Mouse (Mus musculus): ENCODE measurements around the gene Zfp326.

The Zfp326 gene

GRCm38 (mm10) chr5:105865110-105865628 lies 11.2 kb upstream of the Zfp326 start:
- CTCF ChIA-PET, result interaction anchor here (0.7 to 0.8 kb wide), 2 partner anchors 151 to 281 kb away, joined by 7 to 14 read pairs; no protein-coding TSS in a partner anchor

DNA sequence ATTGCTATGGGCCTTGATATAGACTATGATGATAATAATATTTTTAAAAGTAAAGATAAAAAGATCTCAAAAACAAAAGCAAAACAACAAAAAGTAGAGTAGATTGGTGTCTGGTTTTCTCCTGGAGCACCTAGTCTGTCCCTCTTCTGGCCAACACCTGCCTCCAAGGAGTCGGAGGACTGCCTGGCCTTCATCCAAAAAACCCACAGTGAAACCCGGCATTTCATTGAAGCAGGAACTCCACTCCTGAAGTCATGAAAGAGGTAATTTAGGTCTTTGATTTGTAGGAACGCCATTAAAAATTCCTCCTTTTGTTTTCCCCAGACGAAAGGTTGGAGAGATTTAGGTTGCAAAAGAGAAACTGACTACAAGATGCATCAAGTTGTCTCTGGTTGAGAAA lies 8.9 kb upstream of the Zfp326 start:
- CTCF ChIA-PET, result no interaction called here

DNA sequence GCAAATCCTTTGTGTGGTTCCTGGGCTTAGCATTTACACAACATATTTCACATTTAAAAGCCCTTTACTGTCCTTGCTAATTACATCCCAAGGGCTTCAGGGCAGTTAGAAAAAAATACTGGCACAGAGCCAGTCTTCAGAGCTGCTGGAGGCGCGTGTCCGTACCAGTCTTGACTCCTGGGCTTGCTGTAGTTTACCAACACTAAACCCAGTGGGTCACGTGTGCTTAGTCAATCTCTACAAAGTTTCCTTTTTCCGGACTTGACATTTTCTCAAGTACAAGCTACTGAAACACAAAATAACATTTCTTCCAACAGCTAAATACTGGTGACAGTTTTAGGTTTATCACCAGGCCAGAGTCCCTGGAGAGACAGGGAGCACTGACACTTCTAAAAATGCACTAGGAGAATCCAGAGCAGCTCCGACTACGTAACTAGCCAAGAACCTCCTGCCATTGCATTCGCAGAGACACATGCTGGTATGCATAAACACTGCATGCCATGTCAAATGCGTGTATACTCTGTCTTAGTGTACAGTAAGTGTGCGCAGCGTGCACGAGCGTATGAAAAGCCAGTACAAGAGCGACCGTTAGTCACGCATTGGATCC lies 8.4 kb upstream of the Zfp326 start:
- CTCF ChIA-PET, result interaction anchor here (0.6 to 0.7 kb wide), 2 partner anchors 73 to 181 kb away, joined by 3 read pairs; no protein-coding TSS in a partner anchor

DNA sequence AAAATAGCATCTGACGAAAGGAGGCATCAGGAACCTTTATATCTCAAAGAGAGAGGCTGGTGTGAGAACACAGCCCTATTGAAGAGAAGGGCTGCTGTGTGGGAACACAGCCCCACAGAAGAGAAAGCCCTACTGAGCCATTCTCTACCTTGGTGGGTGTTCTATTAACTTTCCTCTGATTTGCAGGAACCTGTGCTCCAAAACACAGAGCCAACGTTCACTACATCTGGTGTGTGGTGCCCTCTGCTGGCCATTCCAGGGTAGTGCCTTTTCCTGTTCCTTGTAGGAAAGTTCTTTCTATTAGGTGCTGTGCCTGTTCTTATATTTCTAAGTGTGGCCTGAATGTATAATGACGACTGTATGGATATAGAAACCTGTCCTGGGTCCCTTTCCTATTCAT lies 7.8 kb upstream of the Zfp326 start:
- CTCF ChIA-PET, result interaction anchor here (0.6 to 0.9 kb wide), 4 partner anchors 73 to 365 kb away, joined by 3 to 5 read pairs (median 3); no protein-coding TSS in a partner anchor

GRCm38 (mm10) chr5:105869739-105870138 lies 6.6 kb upstream of the Zfp326 start:
- CTCF ChIA-PET, result no interaction called here

- CTCF ChIA-PET, result interaction anchor here (1.5 kb wide), 1 partner anchor 378 kb away, joined by 5 read pairs; no protein-coding TSS in a partner anchor
Measured at GRCm38 (mm10) chr5:105871140-105871539, 5.2 kb upstream of the Zfp326 start.

DNA sequence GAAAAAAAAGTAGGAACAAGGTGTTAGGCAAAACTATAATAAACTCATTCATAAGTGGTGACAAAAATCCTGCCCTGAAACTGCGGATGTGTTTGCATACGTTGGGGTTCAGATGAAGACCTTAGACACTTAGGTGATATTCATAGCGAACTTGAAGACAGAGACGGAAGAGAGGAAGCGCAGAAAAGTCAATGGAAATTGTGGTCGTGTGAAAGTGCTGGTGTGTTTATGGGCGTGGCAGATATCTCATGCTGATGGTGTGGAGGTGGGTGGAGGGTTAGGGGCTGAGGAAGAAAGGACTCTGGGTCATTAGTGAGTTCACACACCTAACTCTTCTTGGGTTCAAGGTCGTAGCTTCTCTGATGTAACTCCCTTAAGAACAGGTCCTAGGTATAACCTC lies 4.2 kb upstream of the Zfp326 start:
- CTCF ChIA-PET, result interaction anchor here (1.5 kb wide), 1 partner anchor 379 kb away, joined by 5 read pairs; no protein-coding TSS in a partner anchor

DNA sequence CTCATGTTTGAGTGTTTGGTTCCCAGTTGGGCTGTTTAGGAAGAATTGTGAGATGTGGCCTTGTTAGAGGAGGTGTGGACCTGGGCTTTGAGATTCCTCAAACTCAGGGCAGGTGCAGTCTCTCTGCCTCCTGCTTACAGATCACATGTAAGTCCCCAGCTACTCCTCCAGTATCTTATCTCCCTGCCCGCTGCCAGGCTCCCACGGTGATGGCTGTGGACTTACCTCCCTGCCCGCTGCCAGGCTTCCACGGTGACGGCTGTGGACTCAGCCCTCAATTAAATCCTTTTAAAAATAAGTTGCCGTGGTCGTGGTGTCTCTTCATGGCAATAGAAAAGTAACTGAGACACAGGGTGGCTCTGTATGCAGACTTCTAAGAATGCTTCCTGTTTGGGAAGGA lies 3.4 kb upstream of the Zfp326 start:
- CTCF ChIA-PET, result no interaction called here

- CTCF ChIA-PET, result no interaction called here
Measured at GRCm38 (mm10) chr5:105873774-105874173, 2.6 kb upstream of the Zfp326 start.

GRCm38 (mm10) chr5:105874476-105874875 lies 1.9 kb upstream of the Zfp326 start:
- CTCF ChIA-PET, result no interaction called here

- CTCF ChIA-PET, result interaction anchor here (0.9 kb wide), 1 partner anchor 11 kb away, joined by 3 read pairs; no protein-coding TSS in a partner anchor
Measured at GRCm38 (mm10) chr5:105876925-105877774, 785 bp downstream of the Zfp326 start.

DNA sequence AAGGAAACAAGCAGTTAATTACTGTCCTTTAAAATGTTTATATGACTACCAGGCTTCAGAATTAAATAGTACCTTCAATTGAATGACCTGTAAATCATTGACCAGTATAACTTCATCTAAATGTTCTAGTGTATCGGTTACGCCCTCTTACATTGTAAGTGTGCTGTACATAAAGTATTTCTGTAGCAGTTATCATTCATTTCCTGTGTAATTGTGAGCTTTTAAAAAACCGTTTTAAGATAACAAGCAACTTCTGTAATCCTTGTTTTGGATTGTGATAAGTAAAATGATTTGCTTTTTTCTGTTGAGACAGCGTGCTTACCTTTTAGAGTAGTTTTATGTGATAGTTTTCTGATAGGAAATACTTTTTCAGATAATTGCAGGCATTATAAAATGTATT lies 11.0 kb downstream of the Zfp326 start:
- CTCF ChIA-PET, result no interaction called here

DNA sequence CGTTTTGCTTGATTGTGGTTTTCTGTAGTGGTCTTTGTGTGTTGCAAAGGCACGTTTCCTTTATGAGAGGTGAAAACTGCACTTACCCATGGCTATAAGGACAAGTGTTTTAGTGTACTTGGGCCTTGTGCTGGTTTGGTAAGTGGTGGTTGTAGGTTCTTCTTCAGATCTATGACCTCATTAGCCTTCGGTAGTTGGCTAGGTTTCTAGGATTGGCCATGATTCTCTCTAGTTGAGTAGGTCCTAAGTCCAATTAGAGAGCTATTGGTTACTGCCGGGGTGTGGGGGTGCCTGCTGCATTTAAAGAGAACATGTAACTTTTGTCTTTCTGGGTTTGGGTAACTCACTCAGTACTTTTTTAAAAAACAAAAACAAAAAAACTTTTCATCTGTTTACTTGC lies 21.8 kb downstream of the Zfp326 start:
- CTCF ChIA-PET, result no interaction called here

DNA sequence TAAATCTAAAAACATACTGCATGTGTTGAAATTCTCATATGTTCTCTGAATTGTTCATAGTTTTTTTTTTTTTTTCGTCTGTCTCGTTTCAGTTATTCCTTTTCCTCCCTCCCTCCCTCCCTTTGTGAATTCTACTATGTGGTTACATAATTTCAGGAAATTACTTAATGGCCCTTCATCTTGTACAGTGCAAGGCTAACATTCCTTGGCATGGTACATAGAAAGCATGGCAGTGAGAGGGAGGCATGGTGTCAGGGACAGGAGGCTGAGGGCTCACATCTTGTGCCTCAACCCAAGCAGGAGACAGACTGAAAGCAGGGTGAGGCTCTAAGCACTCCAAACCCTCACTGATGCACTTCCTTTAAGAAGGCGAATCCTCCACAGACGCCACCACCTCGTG lies 32.8 kb downstream of the Zfp326 start:
- CTCF ChIA-PET, result no interaction called here

DNA sequence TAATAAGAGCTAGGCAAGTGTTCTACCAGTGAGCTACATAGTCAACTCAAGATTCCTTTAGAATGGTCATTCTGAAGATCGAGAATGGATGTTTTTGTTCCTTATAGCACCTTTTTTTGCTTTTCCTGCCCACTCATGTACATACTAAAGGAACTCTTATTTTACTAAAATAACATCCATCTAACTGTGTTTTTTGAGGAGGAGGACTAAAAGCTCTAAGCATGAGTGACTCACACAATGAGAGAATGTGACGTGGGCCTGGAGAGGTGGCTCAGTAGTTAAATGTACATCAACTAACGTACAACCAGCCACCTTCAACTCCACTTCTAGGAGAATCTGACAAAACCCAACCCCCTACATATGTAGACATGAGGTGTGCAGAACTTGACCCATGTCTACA lies 33.3 kb downstream of the Zfp326 start:
- CTCF ChIA-PET, result no interaction called here

- CTCF ChIA-PET, result no interaction called here
Measured at GRCm38 (mm10) chr5:105911498-105911897, 35.1 kb downstream of the Zfp326 start.

DNA sequence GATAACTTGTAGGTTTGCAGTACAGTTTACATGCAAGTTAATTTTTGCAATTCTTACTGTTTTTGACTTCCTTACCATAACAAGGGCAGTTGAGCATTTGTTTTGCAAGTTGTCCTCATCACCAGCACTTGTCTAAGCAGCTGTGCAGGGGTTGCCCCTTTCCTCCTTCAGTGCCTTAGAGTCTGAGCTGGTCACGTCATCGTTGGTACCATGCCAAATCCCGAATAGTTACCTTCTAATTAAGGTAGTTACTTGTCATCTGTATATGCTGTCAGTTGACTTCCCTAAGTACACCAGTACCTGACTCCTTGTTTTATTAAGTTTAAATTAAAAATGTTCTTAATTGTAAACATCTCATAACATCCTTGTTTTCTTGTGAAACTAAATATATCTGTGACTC lies 41.0 kb downstream of the Zfp326 start:
- CTCF ChIA-PET, result no interaction called here

DNA sequence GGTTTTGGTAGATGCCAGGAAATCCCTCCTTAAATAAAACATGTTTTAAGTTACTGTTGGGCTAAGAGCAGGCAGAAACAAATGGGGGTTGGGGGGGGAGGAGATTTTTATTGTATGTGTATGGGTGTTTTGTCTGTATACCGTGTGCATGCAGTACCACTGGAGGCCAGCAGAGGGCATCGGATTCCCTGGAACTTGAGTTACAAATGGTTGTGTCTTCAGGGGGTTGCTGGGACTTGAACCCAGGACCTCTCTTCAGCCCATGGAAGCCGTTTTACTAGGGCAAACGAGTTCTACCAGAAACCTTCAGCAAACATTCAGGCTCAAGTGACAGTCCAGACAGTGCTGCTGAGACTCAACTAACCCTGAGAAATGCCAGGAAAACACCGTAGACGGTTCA lies 41.9 kb downstream of the Zfp326 start:
- CTCF ChIA-PET, result no interaction called here

- CTCF ChIA-PET, result no interaction called here
Measured at GRCm38 (mm10) chr5:105922818-105923487, 46.6 kb downstream of the Zfp326 start.

GRCm38 (mm10) chr5:105924347-105924746 lies 48.0 kb downstream of the Zfp326 start:
- CTCF ChIA-PET, result no interaction called here

GRCm38 (mm10) chr5:105925568-105926255 lies 49.3 kb downstream of the Zfp326 start:
- CTCF ChIA-PET, result no interaction called here

DNA sequence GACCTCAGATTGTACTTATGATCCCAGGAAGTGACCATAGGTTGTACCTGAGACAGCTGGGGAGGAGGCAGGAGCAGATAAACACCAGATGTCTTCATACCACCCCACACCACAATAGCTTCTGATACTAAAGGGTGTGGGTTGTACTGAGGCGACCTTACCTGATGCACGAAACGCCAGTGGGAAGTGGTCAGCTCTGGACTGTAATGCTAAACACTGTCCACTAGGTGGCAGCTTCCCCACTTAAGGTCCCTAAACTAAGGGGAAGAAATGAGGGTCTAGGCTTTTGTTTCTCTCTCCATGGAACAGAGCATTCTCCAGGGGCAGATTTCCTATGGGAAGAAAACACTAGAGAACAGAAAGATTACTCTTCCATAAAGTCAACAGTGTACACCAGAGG lies 53.9 kb downstream of the Zfp326 start:
- CTCF ChIA-PET, result no interaction called here
